Mouse (Mus musculus): ENCODE measurements around the gene Fkbp5.

DNA sequence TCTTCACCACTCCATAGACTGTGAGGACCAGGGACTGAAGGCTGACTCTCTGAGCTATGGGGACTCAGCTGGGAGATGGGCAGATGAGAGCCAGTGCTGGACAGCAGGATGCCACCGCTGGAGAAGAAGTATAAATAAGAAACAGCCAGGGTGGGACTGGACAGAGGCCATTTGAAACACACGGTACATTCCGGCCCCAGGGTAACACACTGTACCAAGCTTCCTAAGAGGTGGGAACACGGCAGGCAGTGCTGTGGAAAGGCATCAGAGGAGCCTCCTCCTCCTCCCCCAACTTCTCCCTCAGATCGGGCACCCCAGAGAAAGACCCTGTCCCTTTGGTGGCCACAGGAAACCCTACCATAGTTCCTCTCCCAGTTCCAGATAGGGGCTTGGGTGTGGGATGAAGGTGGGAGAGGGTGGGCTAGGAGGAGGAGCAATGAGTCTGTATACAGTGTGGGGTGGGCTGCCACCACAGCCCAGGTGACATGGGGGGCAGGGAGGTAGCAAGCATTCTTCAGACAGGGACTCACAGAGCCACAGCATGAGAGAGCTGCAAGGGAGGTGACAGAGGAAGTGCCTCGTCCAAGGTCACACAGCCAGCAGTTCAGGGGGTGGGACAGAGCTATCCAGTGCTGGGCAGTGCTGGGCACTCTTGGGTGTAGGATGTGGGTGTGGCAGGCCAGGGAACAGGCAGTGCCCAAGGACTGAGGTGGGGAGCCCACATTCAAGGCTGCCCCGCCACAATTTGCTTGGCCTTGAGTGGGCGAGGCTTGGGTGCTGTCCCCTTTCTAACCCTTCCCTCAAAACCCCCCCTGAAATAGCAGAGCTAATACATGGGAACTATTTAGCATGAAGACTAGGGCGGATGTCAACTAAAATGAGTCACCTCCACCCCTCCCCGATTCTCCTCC, 1.6 kb downstream of the Fkbp5 start:
- no peak for TF ChIP-seq CTCF (IDR thresholded peaks at IDR 0.05; ENCODE audit: low read depth)
- no peak for TF ChIP-seq EP300 (IDR thresholded peaks at IDR 0.05; ENCODE audit: low read depth)
